Mouse (Mus musculus) right cerebral cortex, adult 2 months (tissue): ENCODE measurements around the gene Accsl.

Experiments used
- DNase-seq, 2 experiments: peaks; one replicate each; pipeline ENCODE4 v3.0.0; 2021 to 2022; ENCODE audit warnings: low spot score in 2 of 2

Gene Accsl

DNA sequence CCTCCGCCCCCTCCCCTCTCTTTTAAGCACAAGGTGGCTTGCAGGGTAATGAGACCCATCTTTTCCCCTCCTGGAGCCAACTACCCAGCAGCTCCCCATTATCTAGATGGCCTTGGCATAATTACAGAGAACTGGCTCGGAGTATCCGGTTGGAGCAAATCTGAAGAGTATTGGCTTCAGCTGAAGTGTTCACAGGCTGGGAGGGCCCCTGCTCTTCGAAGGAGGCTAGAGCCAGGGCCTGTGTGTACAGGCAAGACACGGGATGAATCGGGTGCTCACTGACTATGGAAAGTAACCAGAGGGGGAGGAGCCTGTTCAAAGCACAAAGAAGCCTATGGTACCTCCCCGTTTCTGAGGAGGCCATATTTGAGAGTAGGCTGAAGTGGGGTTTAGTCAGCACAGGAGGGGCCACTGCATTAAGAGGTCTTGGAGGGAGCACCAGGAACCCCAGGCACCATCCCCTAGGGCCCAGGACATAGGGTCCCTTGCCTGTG, at the start of gene Accsl:
Gene Accsl (minus strand): TSS at position 51 of the 494 bp plus-strand sequence.
- DNase-seq: no peak

DNA sequence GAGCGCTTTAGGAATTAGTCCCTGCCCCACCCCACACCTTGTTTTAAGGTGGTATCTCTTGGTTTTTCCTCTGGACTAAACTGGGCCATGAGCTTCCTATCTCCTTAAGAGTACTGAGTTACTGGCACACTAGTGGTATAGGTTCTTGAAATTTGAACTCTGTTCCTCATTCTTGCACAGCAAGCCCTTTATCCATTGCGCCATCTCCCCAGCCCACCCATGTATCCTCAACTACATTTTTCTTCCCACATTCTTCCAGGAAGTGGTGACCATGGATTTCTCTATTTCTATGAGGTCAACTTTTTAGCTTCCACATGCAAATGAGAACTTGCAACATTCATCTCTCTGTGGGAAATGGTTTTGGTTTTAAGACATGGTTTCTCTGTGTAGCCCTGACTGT, 44.6 kb upstream of the Accsl start:
- no peak for DNase-seq

- DNase-seq: no peak
Observed at GRCm38 (mm10) chr2:93911942-93912341, 43.0 kb upstream of the Accsl start.

- DNase-seq: no peak
Observed at GRCm38 (mm10) chr2:93909716-93910115, 40.8 kb upstream of the Accsl start.

DNA sequence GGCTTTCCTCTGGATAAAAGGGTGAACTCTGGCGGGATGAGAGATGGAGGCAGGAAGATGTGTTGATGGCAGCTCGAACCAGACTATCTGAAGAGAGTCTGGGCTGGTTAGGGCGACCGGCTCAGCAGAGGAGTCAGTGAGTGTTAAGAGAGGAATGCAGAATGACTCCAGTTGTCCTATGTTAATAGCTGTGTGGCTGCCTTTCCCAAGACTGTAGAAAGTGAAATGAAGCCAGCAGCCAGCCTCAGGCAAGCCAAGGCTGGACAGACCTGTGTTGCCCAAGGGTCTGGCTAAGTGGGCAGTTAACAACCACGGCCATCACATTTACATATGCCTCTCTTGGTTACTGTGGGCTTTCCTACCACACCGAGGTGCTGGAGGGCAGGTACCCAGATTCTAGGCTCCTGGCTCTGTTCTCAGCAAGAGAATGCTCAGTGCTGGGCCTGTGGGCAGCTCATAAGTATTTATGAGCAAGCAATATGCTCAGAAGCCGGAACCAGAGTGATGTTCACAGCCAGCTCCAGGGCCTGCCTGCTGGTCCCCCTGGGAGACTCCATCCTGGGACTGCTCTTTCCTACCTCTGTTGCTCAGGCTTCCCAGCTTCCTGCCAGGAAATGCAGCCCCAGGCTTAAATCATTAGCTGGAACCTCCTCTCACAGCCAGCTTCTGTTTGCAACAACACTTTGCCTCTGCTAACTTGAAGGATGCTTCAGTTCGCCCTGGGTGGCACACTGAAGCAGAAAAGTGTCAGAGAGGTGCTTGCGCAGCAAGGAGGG, 38.8 kb upstream of the Accsl start:
- DNase-seq: no peak

- DNase-seq: no peak
Observed at GRCm38 (mm10) chr2:93906316-93906715, 37.4 kb upstream of the Accsl start.

GRCm38 (mm10) chr2:93903415-93903814, 34.5 kb upstream of the Accsl start:
- DNase-seq: peak in 1 of 2 experiments; percentile 35

DNA sequence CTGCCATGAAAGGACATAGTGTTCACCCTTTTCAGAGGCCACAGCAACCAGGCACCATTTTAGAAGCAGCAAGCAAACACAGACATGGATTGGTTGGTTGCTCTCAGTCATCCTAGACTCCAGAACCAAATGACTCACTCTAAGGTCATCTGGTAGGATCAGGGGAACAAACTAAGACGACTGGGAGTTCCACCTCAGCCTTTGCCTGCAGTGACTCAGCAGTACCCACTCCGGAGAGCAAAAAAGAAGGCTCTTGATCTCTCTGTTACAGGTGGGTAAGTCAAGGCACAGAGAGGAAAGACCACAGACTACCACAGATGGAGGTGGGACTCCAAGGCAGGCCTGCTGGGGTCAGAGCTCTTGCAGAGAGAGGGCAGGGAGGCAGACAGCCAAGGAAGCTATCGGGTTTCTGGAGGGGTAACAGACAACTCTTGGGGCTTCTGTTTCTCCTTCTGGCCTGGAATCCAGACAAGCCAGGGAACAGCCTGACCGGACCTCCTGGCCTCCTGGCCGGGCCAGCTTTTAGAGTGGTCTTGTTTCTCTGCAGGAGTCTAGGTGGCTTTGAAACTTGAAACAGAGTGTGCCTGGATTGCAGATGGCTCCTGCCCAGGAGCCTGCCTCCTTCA, 33.8 kb upstream of the Accsl start:
- DNase-seq: no peak

DNA sequence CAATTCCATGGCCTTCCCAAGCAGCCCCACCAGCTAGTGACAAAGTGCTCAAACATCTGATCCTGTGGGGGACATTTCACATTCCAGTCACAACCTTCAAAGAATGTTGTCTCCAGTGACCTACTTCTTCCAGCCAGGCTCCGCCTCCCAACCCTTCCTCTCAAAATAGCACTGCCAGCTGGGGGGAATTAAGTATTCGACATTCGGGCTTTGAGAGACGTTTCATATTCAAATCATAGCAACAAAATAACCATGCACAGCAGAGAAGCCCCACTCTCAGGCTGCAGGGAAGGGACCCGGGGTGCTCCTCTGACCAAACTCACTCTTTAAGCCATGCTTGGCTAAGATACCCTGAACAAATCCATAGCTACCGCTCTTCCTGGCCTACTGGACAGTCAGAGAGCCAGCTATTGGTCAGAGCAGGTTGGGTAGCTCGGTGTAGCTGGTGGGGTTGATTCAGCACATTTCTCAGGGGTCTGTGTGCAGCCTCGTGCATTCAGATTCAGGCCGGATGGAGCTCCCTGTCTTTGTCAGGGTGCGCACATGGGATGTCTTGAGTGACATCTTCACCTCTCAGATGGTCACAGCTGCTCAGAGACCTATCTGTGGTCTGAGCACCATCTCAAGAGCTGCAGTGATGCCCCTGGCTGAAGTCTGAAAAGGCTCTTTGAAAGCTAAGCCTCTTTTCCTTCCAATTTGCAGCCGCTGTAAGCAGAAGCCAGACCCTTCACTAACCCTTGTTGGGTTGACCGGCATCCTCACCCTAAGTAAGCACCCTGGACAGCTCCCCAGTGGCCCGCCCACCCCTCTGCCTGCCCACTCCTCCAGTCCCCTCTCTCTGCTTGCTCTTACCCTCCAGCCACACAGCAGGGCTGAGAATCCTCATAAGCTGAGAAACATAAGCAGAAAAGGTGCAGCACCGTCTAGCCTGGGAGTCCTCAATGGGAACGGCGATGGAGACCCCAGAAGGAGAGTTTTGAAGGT, 30.7 kb upstream of the Accsl start:
- DNase-seq: peak; percentile 23 to 47

DNA sequence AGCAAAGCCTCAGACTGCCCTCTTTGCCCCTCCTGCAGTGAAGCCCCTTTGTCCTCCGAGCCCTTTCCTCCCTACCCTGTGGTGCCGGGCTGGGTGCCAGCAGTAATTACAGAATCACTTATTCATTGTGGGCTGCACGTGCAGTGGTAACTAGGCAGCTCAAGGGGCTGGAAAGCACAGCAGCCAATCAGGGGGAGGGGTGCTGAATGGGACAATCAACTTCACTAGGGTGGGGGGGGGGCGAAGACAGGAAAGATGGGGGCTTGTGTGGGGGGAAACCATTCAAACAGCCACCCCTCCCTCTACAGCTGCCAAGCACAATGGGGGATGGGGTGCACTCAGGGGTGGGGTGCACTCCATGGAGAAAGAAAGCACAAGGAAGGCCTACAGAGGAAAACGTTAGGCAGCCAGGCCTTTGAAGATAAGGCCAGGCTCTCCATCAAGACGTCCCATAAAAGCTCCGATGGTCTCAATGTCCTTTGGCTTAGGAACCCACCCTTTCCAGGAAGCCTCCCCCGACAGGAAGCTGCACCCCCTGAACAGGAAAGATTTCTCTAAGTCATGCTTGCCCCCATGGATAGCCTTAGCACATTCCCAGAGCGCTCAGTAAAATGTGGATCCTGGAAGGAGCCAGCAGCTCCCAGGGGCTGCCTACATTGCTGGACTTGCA, 22.8 kb upstream of the Accsl start:
- peak; percentile 44 to 57 for DNase-seq

- DNase-seq: no peak
Observed at GRCm38 (mm10) chr2:93890143-93890542, 21.2 kb upstream of the Accsl start.

- DNase-seq: no peak
Observed at GRCm38 (mm10) chr2:93889071-93889470, 20.1 kb upstream of the Accsl start.

GRCm38 (mm10) chr2:93888366-93888765, 19.4 kb upstream of the Accsl start:
- no peak for DNase-seq

DNA sequence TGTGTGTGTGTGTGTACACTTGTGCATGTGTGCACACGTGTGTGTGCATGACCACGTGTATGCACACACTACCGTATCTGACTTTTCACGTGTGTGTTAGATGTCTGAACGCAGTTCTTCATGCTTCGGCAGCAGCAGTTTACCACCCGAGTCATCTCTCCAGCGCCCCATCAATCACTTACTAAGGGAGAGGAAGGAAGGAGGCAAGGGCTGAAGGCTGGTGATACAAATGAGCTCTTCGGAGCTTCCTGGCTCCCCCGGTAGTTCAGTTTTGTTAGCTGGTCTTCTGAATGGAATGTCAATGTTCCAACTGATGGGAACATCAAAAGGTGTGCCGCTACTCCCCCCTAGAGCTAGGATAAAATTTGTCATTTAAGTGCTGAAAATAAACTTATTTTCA, 18.3 kb upstream of the Accsl start:
- no peak for DNase-seq

GRCm38 (mm10) chr2:93886013-93886794, 17.2 kb upstream of the Accsl start:
- no peak for DNase-seq

DNA sequence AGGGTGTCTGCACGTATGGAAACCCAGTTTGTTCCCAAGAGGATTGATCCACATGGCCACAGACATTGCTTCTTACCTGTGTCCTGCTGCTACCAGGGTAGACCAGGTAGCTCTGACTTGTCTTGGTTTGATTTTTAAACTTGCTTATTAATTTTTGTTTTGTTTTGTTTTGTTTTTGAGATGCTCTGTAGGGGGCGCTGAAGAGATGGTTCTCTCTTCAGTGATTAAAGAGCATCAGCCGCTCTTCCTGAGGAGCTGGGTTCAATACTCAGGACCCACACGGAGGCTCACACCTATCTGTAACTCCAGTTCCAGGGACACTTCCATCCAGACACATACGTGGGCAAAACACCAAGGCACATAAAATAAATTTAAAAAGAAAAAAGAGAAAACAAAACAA, 14.1 kb upstream of the Accsl start:
- no peak for DNase-seq

DNA sequence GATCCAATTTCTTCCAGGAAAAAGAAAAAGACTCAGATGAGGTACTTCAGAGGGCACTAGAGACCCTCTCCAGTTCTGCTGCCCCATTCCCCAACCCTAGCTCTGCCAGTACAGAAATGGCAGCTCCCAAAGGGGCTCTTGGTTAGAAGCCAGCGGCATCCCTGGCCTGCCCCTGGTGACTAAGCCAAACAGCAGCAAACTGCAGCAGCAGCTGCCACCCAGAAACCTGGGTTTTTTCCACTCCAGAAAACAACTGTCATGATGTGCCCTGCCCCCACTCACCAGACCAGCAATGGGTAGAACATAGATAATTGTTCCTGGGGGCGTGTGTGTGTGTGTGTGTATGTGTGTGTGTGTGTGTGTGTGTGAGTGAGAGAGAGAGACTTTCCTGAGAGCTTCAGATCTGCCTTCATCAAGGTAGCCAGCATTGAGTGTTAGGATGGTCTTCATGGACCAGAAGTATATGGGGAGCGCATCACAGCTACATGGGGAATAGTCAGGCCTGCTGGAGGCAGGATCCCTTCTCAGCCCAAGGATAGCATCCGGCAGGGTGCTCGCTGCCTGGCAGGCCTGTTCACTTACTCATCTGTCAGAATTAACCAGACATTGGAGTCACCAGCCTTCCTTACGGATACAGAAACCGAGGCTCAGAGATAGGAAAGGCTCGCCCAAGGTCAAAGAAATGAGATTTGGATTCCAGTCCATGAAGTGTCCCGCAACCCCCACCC, 12.8 kb upstream of the Accsl start:
- no peak for DNase-seq

DNA sequence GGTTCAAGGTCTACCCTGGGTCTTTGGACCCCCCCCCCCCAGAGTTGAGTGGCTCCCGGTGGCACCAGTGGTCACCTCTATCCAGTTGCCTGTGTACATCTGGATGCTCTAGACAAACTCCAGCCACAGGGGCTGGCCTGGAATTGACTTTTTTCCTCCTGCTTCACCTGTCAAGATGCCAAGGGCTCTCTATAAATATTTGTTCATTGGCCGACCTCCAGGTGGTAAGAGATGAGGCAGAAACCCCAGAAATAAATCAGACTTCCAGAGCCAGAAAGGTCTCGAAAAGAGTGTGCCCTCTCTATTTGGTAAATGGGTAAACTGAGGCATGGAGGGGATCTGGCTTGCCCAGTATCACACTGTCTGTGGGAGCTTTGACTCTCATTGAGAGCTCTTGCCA, 12.0 kb upstream of the Accsl start:
- DNase-seq: no peak

DNA sequence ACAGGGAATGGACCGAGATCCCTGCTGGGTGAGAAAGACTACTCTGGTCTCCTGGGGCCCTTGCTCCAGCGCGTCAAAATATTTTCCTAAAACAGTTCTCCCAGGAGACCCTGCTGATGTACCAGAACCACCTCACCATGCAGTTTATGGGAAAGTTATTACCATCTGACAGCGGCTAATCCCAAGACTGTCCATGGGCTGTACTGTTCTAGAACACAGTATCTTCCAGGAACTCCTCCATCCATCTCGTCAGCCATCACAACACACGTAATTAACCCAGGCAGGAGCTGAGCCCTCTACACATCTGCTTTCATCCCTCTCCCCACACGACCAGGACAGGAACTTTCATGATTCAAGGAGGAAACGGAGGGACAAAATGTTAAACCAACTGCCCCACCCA, 11.5 kb upstream of the Accsl start:
- no peak for DNase-seq

DNA sequence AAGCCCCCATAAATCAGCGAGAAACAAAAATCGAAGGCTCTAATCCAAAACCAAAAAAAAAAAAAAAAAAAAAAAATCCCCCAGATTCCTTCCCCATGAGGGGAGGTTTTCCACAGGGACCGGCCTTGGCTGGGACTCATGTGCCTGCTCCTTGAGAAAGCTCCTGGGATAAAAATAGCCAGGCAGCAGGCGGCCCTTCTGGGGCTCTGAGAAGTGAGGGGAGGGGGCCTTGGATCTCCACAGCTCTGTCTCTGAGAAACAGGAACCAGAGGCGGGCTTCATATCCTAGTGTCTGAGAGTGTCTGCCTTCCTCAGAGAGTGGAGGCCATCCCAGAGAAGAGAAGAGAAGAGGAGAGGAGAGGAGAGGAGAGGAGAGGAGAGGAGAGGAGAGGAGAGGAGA, 8.0 kb upstream of the Accsl start:
- no peak for DNase-seq
